Mouse (Mus musculus) kidney, adult 9 months (tissue): ENCODE results near the gene Rpl28.

Experiments
- DNase-seq: peaks from one replicate; pipeline ENCODE4 v3.0.0; 2022

Rpl28 gene

GRCm38 (mm10) chr7:4792278-4793212, at the start of gene Rpl28:
Gene Rpl28 (plus strand): TSS chr7:4792874.
- DNase-seq, result peak; percentile 97

GRCm38 (mm10) chr7:4743354-4743753, 49.3 kb upstream of the Rpl28 start:
- no peak for DNase-seq

- DNase-seq, result no peak
These were observed 47.8 kb upstream of the Rpl28 start for GRCm38 (mm10) chr7:4744886-4745285.

- DNase-seq, result no peak
These were observed 46.2 kb upstream of the Rpl28 start for GRCm38 (mm10) chr7:4746326-4746980.

- DNase-seq, result no peak
These were observed 45.3 kb upstream of the Rpl28 start for GRCm38 (mm10) chr7:4747156-4747899.

GRCm38 (mm10) chr7:4748321-4748720, 44.4 kb upstream of the Rpl28 start:
- no peak for DNase-seq

GRCm38 (mm10) chr7:4749169-4749568, 43.5 kb upstream of the Rpl28 start:
- DNase-seq, result no peak

GRCm38 (mm10) chr7:4751971-4752820, 40.5 kb upstream of the Rpl28 start:
- DNase-seq, result peak; percentile 68

GRCm38 (mm10) chr7:4752821-4753570, 39.7 kb upstream of the Rpl28 start, which contains the start of gene Cox6b2:
Gene Cox6b2 (minus strand): TSS chr7:4753094.
- DNase-seq, result peak; percentile 80

GRCm38 (mm10) chr7:4759670-4760069, 33.0 kb upstream of the Rpl28 start:
- DNase-seq, result no peak

GRCm38 (mm10) chr7:4764946-4765710, 27.5 kb upstream of the Rpl28 start:
- DNase-seq, result no peak

- no peak for DNase-seq
These were observed 21.5 kb upstream of the Rpl28 start, which contains the start of gene Fam71e2 for GRCm38 (mm10) chr7:4771202-4771601. Gene Fam71e2 (minus strand): TSS chr7:4771302.

GRCm38 (mm10) chr7:4776131-4776530, 16.5 kb upstream of the Rpl28 start:
- no peak for DNase-seq

- peak; percentile 38 for DNase-seq
These were observed 15.5 kb upstream of the Rpl28 start for GRCm38 (mm10) chr7:4776861-4777830.

GRCm38 (mm10) chr7:4777851-4778637, 14.6 kb upstream of the Rpl28 start:
- DNase-seq, result no peak

- DNase-seq, result no peak
These were observed 12.8 kb upstream of the Rpl28 start for GRCm38 (mm10) chr7:4779921-4780320.

- no peak for DNase-seq
These were observed 10.5 kb upstream of the Rpl28 start for GRCm38 (mm10) chr7:4782130-4782529.

GRCm38 (mm10) chr7:4782759-4783158, 9.9 kb upstream of the Rpl28 start, which contains the start of the genes Il11 and Tmem190:
Gene Il11 (minus strand): TSS chr7:4782859.
Gene Tmem190 (plus strand): TSS chr7:4782937.
- no peak for DNase-seq
